Mouse (Mus musculus) adrenal gland (tissue): ENCODE measurements around the gene Prkce.

ENCODE experiments used
- intact Hi-C: fragments of 180-260 bp; cut with DNase I; formaldehyde crosslinking; loops from one replicate; pipeline ENCODE4 v1.15.1; 2025

Prkce gene

DNA sequence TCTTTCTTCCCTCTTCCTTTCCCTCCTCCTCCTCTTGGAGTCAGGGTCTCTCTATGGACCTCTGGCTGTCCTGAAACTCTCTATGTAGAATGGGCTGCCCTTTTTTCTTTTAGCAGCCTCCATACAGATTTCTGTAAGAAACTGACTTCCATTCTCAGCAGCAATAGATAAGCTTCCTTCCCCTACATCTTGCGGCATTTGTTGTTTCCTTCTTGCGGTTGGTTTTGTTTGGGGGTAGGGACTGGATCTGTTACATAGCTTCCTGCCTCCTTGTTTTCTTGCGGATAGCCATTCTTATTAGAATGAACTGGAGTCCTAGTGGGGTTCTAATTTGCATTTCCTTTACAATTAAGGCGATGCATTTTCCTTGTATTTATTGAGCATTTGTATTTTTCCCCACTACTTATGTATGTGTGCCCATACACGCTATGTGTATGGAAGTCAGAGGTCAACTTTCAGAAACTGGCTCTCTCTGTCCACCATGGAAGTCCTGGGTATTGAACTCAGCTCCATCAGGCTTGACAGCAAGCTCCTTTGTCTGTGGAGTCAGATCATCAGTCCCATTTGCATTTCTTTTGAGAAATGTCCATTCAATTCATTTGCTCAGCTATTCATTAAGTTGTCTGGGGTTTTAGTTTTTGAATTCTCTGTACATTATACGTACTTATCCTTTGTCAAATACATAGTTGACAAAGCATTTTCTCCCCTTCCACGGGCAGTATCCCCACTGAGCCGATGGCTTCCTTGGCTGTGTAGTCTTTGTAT, 500.4 kb downstream of the Prkce start:
- intact Hi-C loops, result no loop called here

DNA sequence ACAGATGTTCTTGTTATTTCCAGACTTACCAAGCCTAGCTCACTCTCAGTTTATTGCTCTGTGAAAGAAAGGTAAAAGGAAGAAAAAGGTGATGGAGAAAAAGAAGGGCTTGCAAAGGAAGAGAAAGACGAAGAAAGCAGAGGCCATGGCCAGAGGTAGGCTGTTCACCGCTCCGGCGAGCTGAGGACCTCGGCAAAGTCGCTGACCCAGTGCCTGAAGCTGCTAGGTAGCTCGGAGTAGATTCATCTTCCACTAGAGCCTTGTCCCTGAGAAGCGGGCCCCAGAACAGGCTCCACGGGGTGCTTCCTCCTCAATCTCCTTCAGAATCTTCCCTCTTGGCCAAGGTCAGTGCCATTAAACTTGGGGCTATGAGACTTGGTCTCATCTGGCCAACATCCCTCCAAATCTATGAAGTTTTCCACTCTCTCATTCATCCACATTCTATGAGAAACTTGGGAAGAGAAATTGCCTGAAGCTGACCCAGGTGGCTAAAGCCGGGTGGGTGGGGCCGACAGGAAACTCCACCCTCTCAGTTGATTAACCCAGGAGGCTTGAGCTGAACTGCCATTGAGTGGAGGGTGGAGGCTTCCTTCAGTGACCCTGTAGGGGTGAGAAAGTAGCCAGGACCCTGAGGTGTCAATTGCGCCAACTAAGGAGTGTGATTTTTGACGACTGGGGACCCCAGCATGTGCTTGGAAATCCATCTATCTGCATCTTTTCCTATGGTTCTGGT, 502.2 kb downstream of the Prkce start:
- intact Hi-C loops, result loop anchor here (5.0 kb wide), 1 partner anchor 47 kb away; no protein-coding TSS in a partner anchor

DNA sequence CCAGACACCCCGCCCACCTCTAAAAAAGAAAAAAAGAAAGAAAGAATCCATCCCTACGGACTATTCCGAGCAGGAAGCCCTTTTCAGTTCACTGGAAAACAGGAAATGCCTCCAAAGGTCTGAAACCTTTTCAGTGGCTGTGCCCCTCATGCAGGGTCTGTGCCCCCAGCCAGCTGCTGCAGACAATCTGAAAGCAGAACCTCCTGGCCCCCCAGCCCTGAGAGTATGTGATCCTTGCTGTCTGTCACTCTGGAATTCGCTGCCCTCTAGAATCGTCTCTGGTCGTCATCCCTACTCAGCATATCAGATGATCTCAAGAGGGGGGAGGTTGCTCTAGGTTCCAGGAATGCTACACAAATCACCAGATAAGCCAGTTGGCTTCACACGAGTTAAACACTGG, 503.1 kb downstream of the Prkce start:
- intact Hi-C loops, result loop anchor here (5.0 kb wide), 1 partner anchor 47 kb away; no protein-coding TSS in a partner anchor

DNA sequence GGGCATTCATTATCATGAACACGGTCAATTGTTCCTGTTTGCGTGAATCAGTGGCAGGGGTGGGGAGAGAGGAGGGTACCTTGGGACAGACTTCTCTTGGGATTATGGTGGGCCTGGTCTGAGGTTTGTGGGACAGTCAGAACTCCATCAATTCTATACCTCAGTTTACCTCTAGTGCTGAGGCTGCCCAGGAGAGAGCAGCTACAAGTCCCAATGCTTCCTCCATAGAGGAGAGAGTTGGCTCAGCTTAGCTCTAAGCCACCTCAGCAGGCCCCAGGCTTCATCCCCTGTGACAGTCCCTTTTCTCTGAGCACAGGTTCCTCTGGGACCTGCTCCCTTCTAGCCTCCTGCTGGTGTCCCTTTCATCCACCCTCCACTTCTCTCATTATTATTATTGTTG, 507.4 kb downstream of the Prkce start:
- intact Hi-C loops, result loop anchor here (5.0 kb wide), 1 partner anchor 42 kb away; no protein-coding TSS in a partner anchor

DNA sequence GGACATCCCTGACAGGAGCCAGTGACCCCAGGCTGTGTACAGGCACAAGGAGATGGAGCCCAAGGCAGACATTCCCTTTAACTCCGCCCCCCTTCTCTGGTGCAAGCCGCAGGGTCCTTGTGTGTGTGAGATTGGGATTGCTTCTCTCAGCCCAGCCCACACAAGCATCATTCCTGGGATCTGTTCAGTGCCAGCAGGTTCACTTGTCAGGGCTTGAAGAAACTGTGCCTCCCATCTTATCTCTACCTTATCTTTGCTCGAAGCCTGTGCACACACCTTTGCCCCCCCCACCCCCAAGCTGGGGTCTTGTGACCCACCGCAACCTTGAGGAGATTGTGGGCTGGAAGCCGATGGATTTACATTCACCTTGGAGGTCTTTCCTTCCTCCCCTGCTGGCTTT, 508.8 kb downstream of the Prkce start:
- intact Hi-C loops, result no loop called here

DNA sequence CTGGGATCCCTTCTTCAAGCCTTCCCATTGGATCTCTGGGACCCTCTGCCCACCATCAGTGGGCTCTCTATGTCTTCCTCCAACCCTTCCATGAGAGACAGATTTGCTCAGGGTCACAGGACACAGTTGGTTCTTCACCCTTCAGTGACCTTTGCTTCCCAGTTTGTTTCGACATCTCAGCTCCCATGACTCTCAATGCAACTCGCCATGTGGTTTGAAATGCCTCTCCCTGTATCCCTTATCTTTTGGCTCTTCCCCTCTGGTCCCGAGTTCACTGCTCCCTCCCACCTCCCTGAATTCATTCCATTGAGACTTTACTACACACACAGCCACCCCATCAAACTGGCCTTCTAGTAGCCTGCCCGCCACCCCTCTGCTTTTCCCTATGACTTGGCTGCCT, 509.3 kb downstream of the Prkce start:
- intact Hi-C loops, result no loop called here

DNA sequence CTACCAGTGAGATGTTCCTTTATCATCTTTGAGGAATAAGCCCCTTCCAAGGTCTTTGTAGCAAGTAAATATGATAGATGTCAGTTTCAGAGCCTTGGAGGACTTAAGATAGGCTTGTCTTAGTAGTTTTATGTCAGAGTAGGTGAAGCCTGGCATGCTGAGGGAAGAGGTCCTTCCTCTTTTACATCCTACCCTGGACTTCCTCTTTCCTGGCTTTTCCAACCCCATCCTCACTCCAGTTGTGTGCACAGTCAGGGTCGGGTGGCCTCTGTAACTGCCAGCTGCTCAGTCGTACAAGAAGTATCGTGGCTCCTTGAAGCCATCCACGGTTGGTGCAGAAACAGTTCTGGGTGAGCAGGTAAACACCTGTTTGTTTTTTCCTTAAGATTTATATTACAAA, 517.7 kb downstream of the Prkce start:
- intact Hi-C loops, result no loop called here

DNA sequence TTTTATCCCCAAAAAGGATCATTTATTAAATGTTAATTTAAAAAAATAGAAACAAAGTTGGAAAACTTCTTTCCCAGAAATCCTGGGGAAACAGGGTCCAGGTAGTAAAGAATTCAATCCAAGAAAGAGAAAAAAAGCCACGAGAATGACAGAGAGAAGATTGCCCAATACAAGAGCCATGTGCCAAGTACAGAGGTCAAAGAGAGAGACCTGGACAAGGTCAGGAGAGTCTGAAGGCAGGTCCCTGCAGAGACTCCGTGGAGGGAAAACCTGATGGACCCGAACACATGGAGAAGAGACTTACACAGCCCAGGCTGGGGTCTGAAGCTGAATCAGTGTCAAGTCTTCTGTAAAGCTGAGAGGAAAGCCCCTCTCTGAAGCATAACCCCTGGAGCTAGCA, 519.4 kb downstream of the Prkce start:
- intact Hi-C loops, result no loop called here

DNA sequence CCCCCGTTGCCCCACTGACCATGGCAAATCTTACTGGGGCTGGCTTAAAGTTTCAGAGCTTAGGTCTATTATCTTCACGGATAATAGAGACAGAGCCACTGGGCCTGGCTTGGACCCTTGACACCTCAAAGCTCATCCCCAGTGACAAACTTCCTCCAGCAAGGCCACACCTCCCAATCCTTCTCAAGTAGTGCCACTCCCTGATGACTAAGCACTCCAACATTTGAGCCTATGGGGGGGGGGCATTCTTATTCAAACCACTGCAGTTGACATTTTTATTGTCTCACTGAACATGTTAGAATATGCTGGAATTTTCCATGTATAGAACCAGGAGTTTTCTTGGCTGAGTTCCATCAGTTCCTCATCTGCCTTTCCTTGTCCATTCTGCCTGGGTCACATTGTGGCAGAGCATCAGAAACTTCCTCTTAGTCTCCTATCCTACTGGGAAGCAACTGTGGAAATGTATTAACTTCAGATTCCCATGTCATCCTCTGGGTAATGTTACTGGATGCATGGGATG, 523.3 kb downstream of the Prkce start:
- intact Hi-C loops, result no loop called here

DNA sequence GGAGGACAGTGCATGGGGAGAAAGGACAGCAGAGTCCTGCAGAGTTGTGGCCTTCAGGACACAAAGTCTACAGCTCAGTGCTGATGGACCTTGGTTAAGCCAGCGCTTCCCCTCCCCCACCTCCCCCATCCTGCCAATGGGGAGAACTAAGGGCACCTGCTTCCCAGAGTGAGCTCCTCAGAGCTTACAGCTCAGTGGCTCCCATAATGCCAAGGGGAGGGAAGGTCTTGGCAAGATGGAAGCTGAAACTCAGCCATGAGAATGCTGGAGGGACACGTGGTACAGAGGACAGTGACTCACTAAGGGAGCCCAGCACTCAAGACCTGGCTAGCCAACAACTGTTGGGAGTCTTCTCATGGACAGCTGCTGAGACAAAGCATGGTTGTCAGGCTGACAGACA, 530.2 kb downstream of the Prkce start:
- intact Hi-C loops, result no loop called here

DNA sequence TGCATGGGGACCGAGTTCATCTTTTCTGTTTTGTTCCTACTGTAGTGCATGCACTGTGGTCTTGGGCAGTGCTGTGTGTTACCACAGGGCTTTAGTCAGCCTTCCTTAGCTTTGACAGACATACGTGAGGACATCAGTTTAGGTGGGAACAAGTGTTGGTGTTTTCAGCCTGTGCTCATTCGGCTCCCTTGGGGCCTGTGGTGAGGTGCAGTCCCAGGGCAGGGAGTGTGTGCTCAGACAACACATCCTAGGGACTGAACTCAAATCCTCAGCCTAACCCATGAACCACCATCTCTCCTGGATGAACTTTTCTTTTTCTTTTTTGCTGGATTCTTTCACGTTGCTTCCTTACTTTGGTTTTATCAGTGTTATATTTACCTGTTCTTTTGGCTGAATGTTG, 535.8 kb downstream of the Prkce start:
- intact Hi-C loops, result no loop called here

DNA sequence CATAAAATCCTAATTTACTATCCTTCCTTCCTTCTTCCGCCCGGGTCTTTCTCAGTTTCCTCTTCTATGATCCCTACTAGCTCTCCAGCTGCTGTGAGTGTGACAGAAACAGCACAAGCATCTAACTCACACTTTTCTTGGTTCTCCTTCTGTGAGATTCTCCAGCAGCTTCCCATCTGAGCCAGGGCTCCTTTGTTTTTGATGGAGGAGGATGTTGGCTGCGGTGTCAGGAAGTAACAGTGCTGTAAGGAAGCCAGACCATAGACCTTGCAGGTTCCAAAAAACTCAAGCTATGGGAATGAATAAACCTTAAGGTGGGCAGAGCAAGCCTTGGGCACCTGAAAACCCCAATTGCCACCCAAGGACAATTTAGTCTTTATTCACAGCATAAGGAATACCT, 537.7 kb downstream of the Prkce start:
- intact Hi-C loops, result no loop called here

DNA sequence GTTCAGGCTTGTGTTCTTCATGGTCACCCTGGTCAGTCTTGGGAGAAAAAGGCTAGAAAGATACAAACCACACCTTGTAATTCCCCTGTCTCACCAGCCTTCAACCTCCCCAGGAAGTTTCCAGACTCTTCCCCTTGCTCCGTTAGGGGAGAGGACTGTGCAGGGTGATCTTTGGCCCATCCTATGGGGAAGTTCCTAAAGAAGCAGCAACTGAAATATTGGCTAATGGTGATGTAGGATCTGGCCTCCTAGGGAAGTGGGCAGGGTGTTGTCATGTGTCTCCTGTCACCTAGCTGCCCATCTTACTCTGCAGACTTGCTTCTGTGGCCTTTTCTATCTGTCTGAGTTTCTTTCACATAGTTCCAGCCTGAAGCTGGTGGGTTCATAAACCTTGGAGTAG, 538.9 kb downstream of the Prkce start:
- intact Hi-C loops, result no loop called here
